Mouse (Mus musculus) erythroid progenitor cell, adult 5-6 weeks (primary cell): ENCODE data around the gene Rab3d. TPM values are rescaled to one million over a fixed set of nuclear protein-coding genes. Genes with fewer than 3 reads are reported as not detected.

Experiments
- total RNA-seq, 2 experiments: library from RNA; stranded (forward) in 1 of 2; stranded (reverse) in 1 of 2; fragments of 150-400 nt in 1 of 2; fragments of 186-747, 209-891 nt in 1 of 2; gene quantifications; 2 replicates each; pipeline versions ENCODE4 v1.2.3 to v1.2.4; 2015 to 2017; ENCODE audit warnings: low replicate concordance in 2 of 2

Gene Rab3d
- total RNA-seq, 2 experiments from 2014 or later = 3.8 to 11.6 TPM

Other genes with a start within 250 kb of the Rab3d start
- 2.5 and 3.6 TPM in 2 replicates for gene Ldlr, start 194.7 kb downstream of the Rab3d start, total RNA-seq (2015; ENCODE audit: low replicate concordance)
- 3.6 and 4.1 TPM in 2 replicates for gene Ldlr, start 194.7 kb downstream of the Rab3d start, total RNA-seq (2017; ENCODE audit: low replicate concordance)
- gene Spc24, start 157.9 kb downstream of the Rab3d start, total RNA-seq (2015; ENCODE audit: low replicate concordance) = 40.7 and 50.7 TPM in 2 replicates
- 68.7 and 98.2 TPM in 2 replicates for gene Spc24, start 157.9 kb downstream of the Rab3d start, total RNA-seq (2017; ENCODE audit: low replicate concordance)
- not detected in 2 replicates for gene Kank2, start 119.4 kb downstream of the Rab3d start, total RNA-seq (2015; ENCODE audit: low replicate concordance)
- 0.51 TPM in 1 of 2 replicates, not detected in the other for gene Kank2, start 119.4 kb downstream of the Rab3d start, total RNA-seq (2017; ENCODE audit: low replicate concordance)
- gene Angptl8, start 82.7 kb downstream of the Rab3d start, total RNA-seq (2015; ENCODE audit: low replicate concordance) = not detected in 2 replicates
- not detected in 2 replicates for gene Angptl8, start 82.7 kb downstream of the Rab3d start, total RNA-seq (2017; ENCODE audit: low replicate concordance)
- gene Dock6, start 65.6 kb downstream of the Rab3d start, total RNA-seq (2015; ENCODE audit: low replicate concordance) = 2.9 TPM in 1 of 2 replicates, not detected in the other
- gene Dock6, start 65.6 kb downstream of the Rab3d start, total RNA-seq (2017; ENCODE audit: low replicate concordance) = 0.26 TPM in 1 of 2 replicates, not detected in the other
- gene Ccdc159, start 9.3 kb upstream of the Rab3d start, total RNA-seq (2015; ENCODE audit: low replicate concordance) = not detected in 2 replicates
- not detected in 2 replicates for gene Ccdc159, start 9.3 kb upstream of the Rab3d start, total RNA-seq (2017; ENCODE audit: low replicate concordance)
- 13.8 TPM in 1 of 2 replicates, not detected in the other for gene Tmem205, start 9.4 kb upstream of the Rab3d start, total RNA-seq (2015; ENCODE audit: low replicate concordance)
- gene Tmem205, start 9.4 kb upstream of the Rab3d start, total RNA-seq (2017; ENCODE audit: low replicate concordance) = not detected in 2 replicates
- 1.3 TPM in 1 of 2 replicates, not detected in the other for gene Plppr2, start 18.8 kb upstream of the Rab3d start, total RNA-seq (2015; ENCODE audit: low replicate concordance)
- not detected in 2 replicates for gene Plppr2, start 18.8 kb upstream of the Rab3d start, total RNA-seq (2017; ENCODE audit: low replicate concordance)
- 0.42 and 3.2 TPM in 2 replicates for gene Swsap1, start 37.6 kb upstream of the Rab3d start, total RNA-seq (2015; ENCODE audit: low replicate concordance)
- 0.51 TPM in 1 of 2 replicates, not detected in the other for gene Swsap1, start 37.6 kb upstream of the Rab3d start, total RNA-seq (2017; ENCODE audit: low replicate concordance)
- gene Epor, start 45.3 kb upstream of the Rab3d start, total RNA-seq (2015; ENCODE audit: low replicate concordance) = 244 and 249 TPM in 2 replicates
- gene Epor, start 45.3 kb upstream of the Rab3d start, total RNA-seq (2017; ENCODE audit: low replicate concordance) = 188 and 199 TPM in 2 replicates
- gene Rgl3, start 71.3 kb upstream of the Rab3d start, total RNA-seq (2015; ENCODE audit: low replicate concordance) = not detected in 2 replicates
- not detected in 2 replicates for gene Rgl3, start 71.3 kb upstream of the Rab3d start, total RNA-seq (2017; ENCODE audit: low replicate concordance)
- gene Ccdc151, start 84.4 kb upstream of the Rab3d start, total RNA-seq (2015; ENCODE audit: low replicate concordance) = not detected in 2 replicates
- not detected in 2 replicates for gene Ccdc151, start 84.4 kb upstream of the Rab3d start, total RNA-seq (2017; ENCODE audit: low replicate concordance)
- 27.0 and 27.7 TPM in 2 replicates for gene Prkcsh, start 84.6 kb upstream of the Rab3d start, total RNA-seq (2015; ENCODE audit: low replicate concordance)
- 41.6 and 62.9 TPM in 2 replicates for gene Prkcsh, start 84.6 kb upstream of the Rab3d start, total RNA-seq (2017; ENCODE audit: low replicate concordance)
- not detected in 2 replicates for gene Elavl3, start 133.8 kb upstream of the Rab3d start, total RNA-seq (2015; ENCODE audit: low replicate concordance)
- gene Elavl3, start 133.8 kb upstream of the Rab3d start, total RNA-seq (2017; ENCODE audit: low replicate concordance) = not detected in 2 replicates
- not detected in 2 replicates for gene Gm49318, start 153.1 kb upstream of the Rab3d start, total RNA-seq (2015; ENCODE audit: low replicate concordance)
- not detected in 2 replicates for gene Gm49318, start 153.1 kb upstream of the Rab3d start, total RNA-seq (2017; ENCODE audit: low replicate concordance)
- gene Zfp653, start 153.2 kb upstream of the Rab3d start, total RNA-seq (2015; ENCODE audit: low replicate concordance) = 2.1 and 6.1 TPM in 2 replicates
- 6.0 and 11.2 TPM in 2 replicates for gene Zfp653, start 153.2 kb upstream of the Rab3d start, total RNA-seq (2017; ENCODE audit: low replicate concordance)
- 3.4 TPM in 1 of 2 replicates, not detected in the other for gene Ecsit, start 167.2 kb upstream of the Rab3d start, total RNA-seq (2015; ENCODE audit: low replicate concordance)
- 2.0 and 4.9 TPM in 2 replicates for gene Ecsit, start 167.2 kb upstream of the Rab3d start, total RNA-seq (2017; ENCODE audit: low replicate concordance)
- gene Cnn1, start 181.0 kb upstream of the Rab3d start, total RNA-seq (2015; ENCODE audit: low replicate concordance) = not detected in 2 replicates
- not detected in 2 replicates for gene Cnn1, start 181.0 kb upstream of the Rab3d start, total RNA-seq (2017; ENCODE audit: low replicate concordance)
- gene Elof1, start 199.0 kb upstream of the Rab3d start, total RNA-seq (2015; ENCODE audit: low replicate concordance) = 70.8 and 101 TPM in 2 replicates
- 21.3 and 26.2 TPM in 2 replicates for gene Elof1, start 199.0 kb upstream of the Rab3d start, total RNA-seq (2017; ENCODE audit: low replicate concordance)
- gene Acp5, start 217.5 kb upstream of the Rab3d start, total RNA-seq (2015; ENCODE audit: low replicate concordance) = 98.5 and 142 TPM in 2 replicates
- gene Acp5, start 217.5 kb upstream of the Rab3d start, total RNA-seq (2017; ENCODE audit: low replicate concordance) = 95.8 and 125 TPM in 2 replicates
- gene Pigyl, start 238.7 kb upstream of the Rab3d start, total RNA-seq (2015; ENCODE audit: low replicate concordance) = 2.9 and 29.9 TPM in 2 replicates
- gene Pigyl, start 238.7 kb upstream of the Rab3d start, total RNA-seq (2017; ENCODE audit: low replicate concordance) = 6.8 and 29.6 TPM in 2 replicates